Mouse (Mus musculus) heart, embryonic 13.5 days (tissue): ENCODE results near the gene Itgb7. TPM values are rescaled to one million over a fixed set of nuclear protein-coding genes. Genes with fewer than 3 reads are reported as not detected.

Experiments
- ATAC-seq: fragments of 200-750 bp; cut with Nextera tagmentation; 2 replicates; pipeline ENCODE4 v1.8.0; 2017; ENCODE audit warnings: moderate TSS enrichment; ENCODE audit not compliant: insufficient number of reproducible peaks, low FRiP score, low TSS enrichment; ENCODE audit errors: extremely low read depth
- H3K27ac ChIP-seq: fragments of 300-500 bp; sonication (generic); replicated peaks from 2 replicates; pipeline ENCODE4 v1.5.1; 2015; ENCODE audit warnings: moderate library complexity, mild to moderate bottlenecking, inconsistent platforms
- H3K27me3 ChIP-seq: fragments of 300-500 bp; sonication (generic); replicated peaks from 2 replicates; pipeline ENCODE4 v1.6.1; 2015; ENCODE audit warnings: mild to moderate bottlenecking, inconsistent platforms
- H3K36me3 ChIP-seq: fragments of 300-500 bp; sonication (generic); 2 replicates; pipeline ENCODE4 v1.6.1; 2015; ENCODE audit warnings: mild to moderate bottlenecking, inconsistent platforms
- H3K4me1 ChIP-seq: fragments of 300-500 bp; sonication (generic); 2 replicates; pipeline ENCODE4 v1.6.1; 2015; ENCODE audit warnings: inconsistent platforms
- H3K4me2 ChIP-seq: fragments of 300-500 bp; sonication (generic); 2 replicates; pipeline ENCODE4 v1.6.1; 2015; ENCODE audit warnings: inconsistent platforms, mild to moderate bottlenecking, moderate library complexity
- H3K4me3 ChIP-seq: fragments of 300-500 bp; sonication (generic); 2 replicates; pipeline ENCODE4 v1.5.1; 2015; ENCODE audit warnings: moderate library complexity, mild to moderate bottlenecking, inconsistent platforms
- H3K9ac ChIP-seq: fragments of 300-500 bp; sonication (generic); 2 replicates; pipeline ENCODE4 v1.6.1; 2015; ENCODE audit warnings: inconsistent platforms, mild to moderate bottlenecking, moderate library complexity
- H3K9me3 ChIP-seq: fragments of 300-500 bp; sonication (generic); 2 replicates; pipeline ENCODE4 v1.6.1; 2016; ENCODE audit warnings: inconsistent platforms
- WGBS: fragments of 180-500 bp; shearing (Covaris S2); methylation state at CpG from one replicate; pipeline ENCODE4 v1.1.7; 2015; ENCODE audit warnings: mixed read lengths; 5-methylcytosine and 5-hydroxymethylcytosine counted together
- polyA plus RNA-seq: library from polyadenylated mRNA; unstranded; fragments of >200 nt; fragmentation: Nextera tagmentation; extraction: Ambion mirVana; gene quantifications from 2 replicates; pipeline ENCODE4 v1.2.1, GENCODE M21; 2015

The Itgb7 gene
- polyA plus RNA-seq: 0.46 and 0.78 TPM in 2 replicates

- H3K4me2 ChIP-seq: no peak within 1 kb of the TSS
- no peak for ATAC-seq
- 25% methylated on average over 6 of the region's 6 CpGs for WGBS
- no peaks in the 10 kb centered on the region for H3K9me3 ChIP-seq
- peaks cover 31% of the 10 kb centered on the region; the same call in 1 of the 2 replicates for H3K27me3 ChIP-seq
- no peak within 1 kb of the TSS for H3K4me3 ChIP-seq
- peaks cover 8% of the 10 kb centered on the region; the same call in 1 of the 2 replicates for H3K36me3 ChIP-seq
- no peak within 1 kb of the TSS for H3K9ac ChIP-seq
- no peak within 1 kb of the TSS for H3K27ac ChIP-seq
- peaks cover 18% of the 10 kb centered on the region for H3K4me1 ChIP-seq
Measured at GRCm38 (mm10) chr15:102231748-102232147, at the start of gene Itgb7. TSS of gene Itgb7 (minus strand) at chr15:102231944.

GRCm38 (mm10) chr15:102280623-102281022 lies 48.9 kb upstream of the Itgb7 start:
- no peak for ATAC-seq
- Histone ChIP-seq H3K27me3 (no peaks in the 10 kb centered on the region), H3K9ac (peak overlapping the region; percentile 86; the same call in 1 of the 2 replicates), H3K9me3 (no peaks in the 10 kb centered on the region), H3K4me3 (peak overlapping the region; percentile 74; the same call in 1 of the 2 replicates), H3K4me2 (peak overlapping the region; percentile 84), H3K27ac (no peak overlapping the region), H3K36me3 (peaks cover 25% of the 10 kb centered on the region), H3K4me1 (peaks cover 29% of the 10 kb centered on the region)
- 92% methylated on average over 19 of the region's 19 CpGs for WGBS

GRCm38 (mm10) chr15:102279783-102280520 lies 48.2 kb upstream of the Itgb7 start:
- Histone ChIP-seq H3K27me3 (no peaks in the 10 kb centered on the region), H3K4me1 (peaks cover 26% of the 10 kb centered on the region), H3K27ac (peak overlapping the region; percentile 80), H3K9ac (peak overlapping the region; percentile 86), H3K36me3 (peaks cover 25% of the 10 kb centered on the region), H3K4me2 (peak overlapping the region; percentile 84), H3K4me3 (peak overlapping the region; percentile 74), H3K9me3 (no peaks in the 10 kb centered on the region)
- peak; percentile 11; the same call in 1 of the 2 replicates for ATAC-seq
- WGBS: 23% methylated on average over 13 of the region's 13 CpGs

- H3K9ac ChIP-seq: peak within 1 kb of the TSS; percentile 86
- under 1% methylated on average over 65 of the region's 65 CpGs for WGBS
- peak; percentile 98 for ATAC-seq
- peak within 1 kb of the TSS; percentile 80 for H3K27ac ChIP-seq
- H3K9me3 ChIP-seq: no peaks in the 10 kb centered on the region
- no peaks in the 10 kb centered on the region for H3K27me3 ChIP-seq
- H3K4me3 ChIP-seq: peak within 1 kb of the TSS; percentile 74
- H3K4me2 ChIP-seq: peak within 1 kb of the TSS; percentile 84
- H3K4me1 ChIP-seq: peaks cover 23% of the 10 kb centered on the region
- peaks cover 25% of the 10 kb centered on the region for H3K36me3 ChIP-seq
Measured at GRCm38 (mm10) chr15:102279092-102279782, 47.5 kb upstream of the Itgb7 start, which contains the start of gene Mfsd5. TSS of gene Mfsd5 (plus strand) at chr15:102279454.

- peak overlapping the region; percentile 74 for H3K4me3 ChIP-seq
- H3K9me3 ChIP-seq: no peaks in the 10 kb centered on the region
- no peak for ATAC-seq
- peak overlapping the region; percentile 80 for H3K27ac ChIP-seq
- no peaks in the 10 kb centered on the region for H3K27me3 ChIP-seq
- peak overlapping the region; percentile 86 for H3K9ac ChIP-seq
- 24% methylated on average over 7 of the region's 7 CpGs for WGBS
- H3K4me1 ChIP-seq: peaks cover 23% of the 10 kb centered on the region
- H3K4me2 ChIP-seq: peak overlapping the region; percentile 84
- H3K36me3 ChIP-seq: peaks cover 25% of the 10 kb centered on the region
Measured at GRCm38 (mm10) chr15:102278726-102279091, 47.0 kb upstream of the Itgb7 start.

GRCm38 (mm10) chr15:102273982-102274716 lies 42.4 kb upstream of the Itgb7 start:
- peaks cover 16% of the 10 kb centered on the region for H3K4me1 ChIP-seq
- peaks cover 29% of the 10 kb centered on the region for H3K27me3 ChIP-seq
- H3K4me2 ChIP-seq: no peak overlapping the region
- no peak overlapping the region for H3K4me3 ChIP-seq
- 63% methylated on average over 6 of the region's 6 CpGs for WGBS
- H3K9me3 ChIP-seq: no peaks in the 10 kb centered on the region
- no peaks in the 10 kb centered on the region for H3K36me3 ChIP-seq
- no peak overlapping the region for H3K27ac ChIP-seq
- no peak for ATAC-seq
- no peak overlapping the region for H3K9ac ChIP-seq

- Histone ChIP-seq H3K9ac (no peak overlapping the region), H3K4me3 (no peak overlapping the region), H3K27me3 (peaks cover 29% of the 10 kb centered on the region), H3K4me2 (peak overlapping the region; percentile 61; the same call in 1 of the 2 replicates), H3K4me1 (peaks cover 11% of the 10 kb centered on the region), H3K27ac (no peak overlapping the region), H3K36me3 (no peaks in the 10 kb centered on the region), H3K9me3 (no peaks in the 10 kb centered on the region)
- WGBS: 32% methylated on average over 3 of the region's 3 CpGs
- no peak for ATAC-seq
Measured at GRCm38 (mm10) chr15:102271441-102271840, 39.7 kb upstream of the Itgb7 start.

- peaks cover 29% of the 10 kb centered on the region for H3K27me3 ChIP-seq
- no peaks in the 10 kb centered on the region for H3K9me3 ChIP-seq
- H3K4me1 ChIP-seq: peaks cover 11% of the 10 kb centered on the region
- H3K36me3 ChIP-seq: no peaks in the 10 kb centered on the region
- ATAC-seq: no peak
- no peak within 1 kb of the TSS for H3K27ac ChIP-seq
- peak within 1 kb of the TSS; percentile 35 for H3K4me3 ChIP-seq
- H3K9ac ChIP-seq: peak within 1 kb of the TSS; percentile 72
- H3K4me2 ChIP-seq: peak within 1 kb of the TSS; percentile 61
- 10% methylated on average over 21 of the region's 21 CpGs for WGBS
Measured at GRCm38 (mm10) chr15:102270274-102270960, 38.7 kb upstream of the Itgb7 start, which contains the start of gene Gm9918. TSS of gene Gm9918 (plus strand) at chr15:102270563.

GRCm38 (mm10) chr15:102265548-102265947 lies 33.8 kb upstream of the Itgb7 start:
- Histone ChIP-seq H3K27ac (no peak overlapping the region), H3K36me3 (no peaks in the 10 kb centered on the region), H3K9ac (no peak overlapping the region), H3K27me3 (peaks cover 39% of the 10 kb centered on the region), H3K4me3 (no peak overlapping the region), H3K9me3 (no peaks in the 10 kb centered on the region), H3K4me2 (no peak overlapping the region), H3K4me1 (peaks cover 5% of the 10 kb centered on the region)
- WGBS: 78% methylated on average over 5 of the region's 5 CpGs
- no peak for ATAC-seq

- 60% methylated on average over 2 of the region's 2 CpGs for WGBS
- peaks cover 50% of the 10 kb centered on the region for H3K27me3 ChIP-seq
- ATAC-seq: no peak
Measured at GRCm38 (mm10) chr15:102263037-102263436, 31.3 kb upstream of the Itgb7 start.

More at GRCm38 (mm10) chr15:102263037-102263436, 31.3 kb upstream of the Itgb7 start:
- Histone ChIP-seq H3K4me1 (peaks cover 9% of the 10 kb centered on the region), H3K4me2 (no peak overlapping the region), H3K9me3 (no peaks in the 10 kb centered on the region), H3K9ac (no peak overlapping the region), H3K4me3 (no peak overlapping the region), H3K27ac (no peak overlapping the region), H3K36me3 (no peaks in the 10 kb centered on the region)
